Mouse (Mus musculus) adrenal gland, postnatal 36 days (tissue): Measurements from ENCODE around the gene Kncn. TPM values are rescaled to one million over a fixed set of nuclear protein-coding genes. Genes with fewer than 3 reads are reported as not detected.

Experiments used
- DNase-seq, 2 experiments: peaks; one replicate each; pipeline ENCODE4 v3.0.0; 2021; ENCODE audit warnings: mixed read lengths in 1 of 2
- total RNA-seq, 2 experiments: library from RNA; stranded (reverse); gene quantifications; 2 replicates each; pipeline ENCODE4 v1.2.3; 2021

The Kncn gene
- total RNA-seq, 2 experiments from 2014 or later = not detected

DNA sequence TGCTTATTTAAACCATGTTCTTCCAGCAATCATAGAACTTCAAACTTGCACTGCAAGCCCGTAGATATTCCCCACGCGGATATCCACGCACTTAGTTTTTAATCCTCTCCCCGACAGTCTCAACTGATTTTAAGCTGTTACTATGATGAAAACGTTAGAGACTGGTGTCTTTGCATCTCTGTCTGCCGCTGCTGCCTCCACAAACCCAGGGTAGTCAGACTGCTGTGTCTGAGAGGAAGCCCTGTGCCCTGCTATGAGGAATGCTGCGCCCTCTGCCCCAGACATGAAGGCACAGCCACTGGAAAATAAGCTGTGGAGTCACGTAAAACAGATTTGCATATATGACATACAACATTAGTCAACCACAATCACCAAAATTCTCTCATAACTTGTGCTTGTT is 5.4 kb upstream of the Kncn start:
- DNase-seq = no peak

DNA sequence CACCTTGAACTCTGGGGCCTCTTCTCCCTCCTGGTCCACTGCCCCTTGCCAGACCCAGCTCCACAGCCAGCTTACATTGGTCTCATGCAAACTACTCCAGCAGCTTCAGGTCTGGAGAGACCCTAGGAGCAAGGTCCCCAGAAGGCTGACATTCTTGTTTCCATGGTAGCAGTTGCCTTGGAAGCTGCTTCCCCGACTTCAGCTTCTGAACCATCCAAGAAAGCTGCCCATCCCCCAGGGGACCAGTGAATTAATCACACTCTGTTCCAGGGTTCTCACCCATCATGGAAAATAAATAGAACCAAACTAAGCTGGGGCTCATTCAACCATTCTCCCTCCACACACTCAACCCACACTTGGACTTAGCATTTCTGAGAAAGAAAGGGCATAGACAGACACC is 3.0 kb upstream of the Kncn start:
- DNase-seq = no peak

DNA sequence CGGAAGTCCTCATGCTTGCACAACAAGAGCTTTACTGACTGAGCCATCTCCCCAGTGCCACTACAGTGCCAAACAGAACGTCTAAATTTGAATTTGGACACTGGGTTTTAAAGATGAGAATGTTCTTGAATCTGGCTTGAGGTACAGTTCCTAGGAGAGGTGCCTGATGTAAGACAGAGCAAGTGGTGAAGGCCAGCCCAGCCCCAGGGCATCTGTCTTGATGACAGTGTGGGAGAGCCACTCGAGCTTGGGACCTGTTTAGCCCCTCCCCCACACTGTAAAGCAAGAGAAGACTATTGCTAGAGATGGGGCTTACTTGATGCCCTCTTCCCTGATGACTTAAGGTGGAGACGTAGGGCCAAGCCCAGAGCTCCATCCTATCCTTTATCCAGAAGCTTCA is 2.0 kb upstream of the Kncn start:
- DNase-seq = no peak

DNA sequence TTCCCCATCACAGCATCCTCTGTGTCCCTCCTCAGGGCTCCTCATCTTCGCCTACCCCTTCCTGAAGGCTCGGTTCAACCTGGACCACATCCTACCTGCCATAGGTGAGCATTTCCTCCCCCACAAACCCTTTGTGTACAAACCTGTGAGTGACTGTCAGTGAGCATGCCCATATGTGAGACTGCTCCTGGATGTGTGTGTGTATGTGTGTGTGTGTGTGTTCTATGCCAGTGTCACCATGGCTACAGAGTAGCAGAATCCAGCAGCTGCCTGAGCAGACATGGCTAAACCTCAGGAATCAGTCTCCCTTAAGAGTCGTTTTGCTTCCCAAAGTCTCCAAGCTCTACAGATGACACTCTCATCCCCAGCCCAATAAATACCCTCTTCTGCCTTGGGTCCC is 1.6 kb downstream of the Kncn start:
- no peak for DNase-seq

DNA sequence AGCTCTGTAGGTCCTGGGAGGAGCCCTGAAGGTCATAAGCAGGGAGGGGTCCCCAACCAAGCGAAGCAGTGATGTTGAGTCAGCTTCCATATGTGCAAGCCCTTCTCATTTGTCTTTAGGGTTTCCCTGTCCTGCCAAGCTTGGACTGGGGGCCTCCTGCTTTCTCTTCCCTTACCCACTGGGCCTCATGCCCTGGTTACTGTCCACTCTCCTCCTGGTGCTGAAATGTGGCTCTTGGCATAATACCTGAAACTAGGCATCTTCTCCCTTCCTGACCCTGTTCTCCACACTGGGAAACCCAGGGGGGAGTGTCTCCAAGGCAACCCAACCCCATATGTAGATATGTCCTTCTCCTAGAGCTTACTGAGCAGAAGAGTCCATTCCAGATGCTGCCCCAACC is 2.7 kb downstream of the Kncn start:
- no peak for DNase-seq

DNA sequence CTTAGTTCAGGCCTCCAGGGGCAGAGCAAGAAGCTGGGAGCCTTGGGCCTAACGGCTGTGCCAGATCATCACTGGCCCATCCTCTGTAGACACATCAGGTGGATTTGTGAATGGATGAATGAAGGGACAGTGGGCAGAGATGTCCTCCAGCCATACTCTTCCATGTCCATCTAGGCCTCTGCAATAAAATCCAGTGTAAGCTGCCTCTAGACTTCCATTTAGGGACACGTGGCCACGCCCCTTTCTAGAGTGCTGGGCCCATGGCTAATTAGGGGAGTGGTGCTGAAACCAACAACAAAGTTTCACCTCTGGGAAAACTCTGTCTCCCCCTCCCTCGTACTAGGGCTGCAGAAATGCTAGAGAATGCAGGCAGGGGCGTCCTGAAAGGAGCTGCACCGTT is 5.9 kb downstream of the Kncn start:
- DNase-seq = no peak

DNA sequence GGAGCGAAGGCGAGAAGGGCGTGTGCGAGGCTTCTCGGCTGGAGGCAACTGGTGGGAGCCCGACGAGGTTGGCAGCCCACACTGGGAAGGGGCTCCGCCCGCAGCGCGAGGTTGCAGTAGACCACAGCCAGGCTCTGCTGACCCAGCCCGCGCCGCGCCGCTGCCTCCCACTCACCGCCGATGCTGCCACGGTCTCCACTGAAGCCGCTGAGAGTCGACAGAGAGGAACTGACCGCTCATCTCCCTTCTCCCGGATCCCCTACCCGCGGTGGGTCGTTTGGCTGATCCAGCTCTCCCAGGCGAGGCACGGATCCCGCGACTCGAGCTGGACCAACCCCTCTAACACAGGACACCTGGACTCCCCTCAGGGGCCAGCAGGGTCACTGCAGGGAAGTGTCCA is 6.4 kb downstream of the Kncn start, which contains the start of gene 6430628N08Rik:
Gene 6430628N08Rik, plus strand, starts transcription at position 113 of the 400 bp plus-strand sequence.
- DNase-seq = no peak

DNA sequence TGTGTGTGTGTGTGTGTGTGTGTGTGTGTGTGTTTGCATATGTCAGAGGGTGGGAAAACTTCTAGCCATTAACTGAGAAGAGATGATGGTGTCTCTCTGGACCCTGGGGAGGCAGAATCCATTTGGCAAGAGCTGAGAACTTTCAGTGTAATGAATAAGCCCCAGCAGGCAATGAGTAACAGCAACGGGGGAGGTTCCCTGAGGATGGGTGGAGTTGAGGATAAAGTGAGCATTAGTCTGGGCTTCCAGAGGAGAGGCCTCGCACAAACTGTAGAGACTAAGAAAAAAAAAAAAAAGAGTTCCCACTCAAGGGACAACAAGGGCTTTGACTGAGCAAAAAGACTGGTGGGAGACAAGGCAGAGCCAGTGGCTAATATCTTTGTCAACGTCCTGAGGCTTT is 10.1 kb downstream of the Kncn start:
- DNase-seq = no peak

DNA sequence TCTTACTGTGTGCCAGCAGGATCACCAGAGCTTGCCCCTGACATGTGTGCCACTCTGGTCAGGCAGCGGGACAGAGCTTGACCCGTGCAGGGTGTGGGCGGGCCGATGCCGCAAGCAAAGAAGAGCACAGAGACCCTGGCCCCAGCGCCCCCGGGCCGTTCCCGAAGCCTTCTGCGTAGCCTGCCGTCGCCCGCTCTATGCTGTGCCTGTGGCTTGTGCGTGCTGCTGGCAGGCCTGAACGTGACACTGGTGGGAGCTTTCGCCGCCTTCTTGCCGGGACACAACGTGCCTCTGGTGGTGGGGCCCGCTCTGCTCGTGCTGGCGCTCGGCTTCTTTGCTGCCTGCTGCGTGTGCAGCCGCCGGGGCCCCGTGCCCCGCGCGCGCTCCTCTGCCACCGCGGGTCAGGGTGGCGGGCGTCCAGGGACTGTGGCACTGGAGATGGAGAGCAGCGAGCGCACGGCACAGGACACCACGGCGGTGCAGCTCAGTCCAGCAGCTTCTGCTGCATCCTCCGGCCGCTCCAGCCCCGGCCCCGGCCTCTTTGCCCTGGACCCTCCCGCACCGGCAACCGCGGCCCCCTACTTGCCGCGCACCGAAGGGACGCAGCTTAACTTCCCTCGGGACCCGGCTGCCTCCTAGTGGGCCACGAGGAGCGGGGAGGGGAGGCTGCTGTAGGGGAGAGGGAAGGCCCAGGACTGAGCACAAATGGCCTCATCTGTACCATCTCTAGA is 13.9 kb downstream of the Kncn start:
- DNase-seq = peak; percentile 7 to 18

DNA sequence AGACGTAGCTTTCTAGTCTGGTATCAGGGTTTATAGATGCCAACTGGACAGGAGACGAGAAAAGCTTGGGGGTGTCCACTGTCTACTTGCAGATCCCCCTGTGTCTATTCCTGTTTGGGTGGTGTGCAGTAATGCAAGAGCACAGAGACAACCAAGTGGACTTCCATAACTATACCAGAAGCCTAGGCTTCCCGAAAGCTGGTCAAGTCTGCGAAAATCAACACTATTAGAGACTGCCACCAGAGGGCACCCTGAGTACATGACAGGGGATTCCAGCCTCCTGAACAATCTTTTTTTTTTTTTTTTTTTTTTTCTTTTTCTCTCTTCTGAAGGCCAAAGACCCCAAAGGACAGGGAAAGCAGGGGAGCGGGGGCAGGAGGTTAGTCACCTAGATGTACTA is 18.6 kb downstream of the Kncn start:
- DNase-seq = peak; percentile 76 to 84

DNA sequence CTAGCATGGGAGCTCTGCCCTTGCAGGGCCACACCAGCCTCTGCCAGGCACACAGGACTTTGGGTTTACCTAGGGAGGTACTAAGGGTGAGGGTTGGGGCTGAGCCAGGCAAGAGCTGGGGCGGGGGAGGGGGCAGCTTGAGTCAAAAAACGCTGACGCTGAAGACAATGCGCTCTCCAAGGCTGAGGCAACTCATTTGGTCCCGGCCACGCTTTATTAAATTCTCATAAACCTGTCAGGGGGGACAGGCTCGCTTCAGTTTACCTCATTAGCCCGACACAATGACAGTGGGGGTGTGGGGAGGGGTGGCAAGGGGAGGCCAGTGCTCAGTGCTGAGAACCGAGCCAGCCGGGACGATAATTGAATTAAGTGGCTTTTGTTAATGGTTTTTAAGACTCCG is 20.2 kb downstream of the Kncn start:
- DNase-seq = no peak

DNA sequence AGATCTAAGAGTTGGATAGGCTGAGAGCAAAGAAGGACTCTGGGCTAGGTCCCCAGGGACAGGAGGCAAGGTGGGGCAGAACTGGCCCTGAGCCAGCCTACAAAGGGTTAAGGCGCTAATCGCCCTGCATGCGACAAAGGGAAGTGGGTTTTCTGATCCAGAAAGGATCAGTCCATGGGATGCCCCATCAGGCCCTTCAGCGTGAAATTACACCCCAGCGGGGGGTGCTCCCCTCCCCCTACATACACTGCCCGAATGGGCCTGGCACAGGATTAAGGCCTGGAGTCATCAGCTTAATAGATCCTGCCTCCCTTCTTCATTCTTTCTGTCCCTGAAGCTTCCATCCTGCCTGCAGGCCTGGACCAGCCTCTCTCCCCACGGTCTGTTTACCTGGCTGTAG is 21.5 kb downstream of the Kncn start:
- no peak for DNase-seq

DNA sequence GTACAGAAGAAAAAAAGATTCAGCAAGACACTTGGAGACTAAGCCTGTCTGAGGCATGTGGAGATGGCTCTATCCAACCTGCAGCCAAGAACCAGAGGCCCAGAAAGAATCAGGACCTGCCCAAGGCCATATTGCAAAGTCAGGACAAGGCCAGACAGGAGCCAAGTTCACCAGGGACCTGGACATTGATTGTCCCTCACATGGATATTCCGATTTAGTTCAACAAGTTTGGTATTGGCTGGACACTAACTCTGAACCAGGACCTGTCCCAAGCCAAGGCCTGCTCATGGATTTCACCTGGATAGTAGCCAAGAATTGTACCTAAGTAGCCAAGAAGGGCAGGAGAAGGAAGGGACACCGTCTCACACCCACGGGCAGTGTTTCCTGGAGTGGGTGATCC is 22.6 kb downstream of the Kncn start:
- no peak for DNase-seq

DNA sequence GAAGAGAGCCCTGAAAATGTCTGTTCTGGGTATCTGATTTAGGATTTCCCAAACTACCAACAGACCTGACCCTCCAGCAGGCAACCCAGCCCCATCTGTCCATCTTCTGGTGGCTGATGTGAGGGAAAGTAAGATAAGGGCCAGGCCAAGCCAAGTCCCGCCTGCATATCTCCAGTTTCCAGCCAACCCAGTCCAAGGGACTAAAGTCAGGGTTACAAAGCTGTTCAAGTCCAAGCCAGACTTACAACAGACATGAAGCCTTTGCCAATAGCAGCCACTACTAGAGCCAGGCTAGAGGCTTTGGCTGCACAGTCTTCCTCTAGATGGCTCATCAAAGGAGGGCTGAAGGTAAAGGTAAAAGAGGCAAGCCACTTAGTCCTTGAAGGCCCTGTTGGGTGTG is 23.8 kb downstream of the Kncn start:
- peak in 1 of 2 experiments; percentile 9 for DNase-seq

DNA sequence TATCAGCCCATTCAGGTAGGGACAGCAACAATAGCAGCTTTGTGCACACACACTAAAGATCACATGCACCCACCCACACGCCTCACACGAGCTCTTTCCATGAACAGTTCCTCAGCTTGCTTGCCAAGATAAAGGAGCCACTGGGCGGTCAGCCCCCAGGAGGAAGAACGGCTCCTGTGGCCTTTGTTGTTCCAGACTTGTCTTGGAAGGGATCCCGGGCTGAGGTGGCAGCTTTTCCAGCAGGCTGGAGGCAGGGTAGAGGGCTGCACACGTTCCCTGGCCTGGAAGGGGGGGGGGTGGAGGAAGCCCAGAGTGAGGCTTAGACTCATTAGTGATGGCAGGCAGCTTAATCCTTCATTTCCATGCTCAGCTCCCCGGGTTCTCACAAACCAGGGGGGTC is 24.4 kb downstream of the Kncn start:
- peak; percentile 15 to 29 for DNase-seq

DNA sequence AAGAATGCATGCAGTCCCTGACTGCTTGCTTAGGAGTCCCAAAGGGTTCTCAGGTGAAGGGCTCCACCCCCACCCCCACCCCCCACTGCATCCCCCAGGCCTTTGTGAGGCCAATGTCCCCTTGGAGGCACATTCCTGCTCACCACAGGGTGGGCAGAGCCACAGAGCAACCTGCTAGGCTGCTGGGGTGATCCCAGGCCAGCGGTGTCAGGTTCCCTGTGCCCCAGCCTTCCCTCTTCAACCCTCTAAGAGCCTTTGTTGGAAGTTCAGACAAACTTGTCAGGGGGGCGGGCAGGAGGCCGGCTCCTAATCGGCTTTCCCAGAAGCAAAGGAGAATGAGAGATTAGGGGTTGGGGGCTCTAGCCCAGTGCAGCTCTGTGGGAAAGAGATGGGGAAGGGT is 27.4 kb downstream of the Kncn start:
- no peak for DNase-seq

DNA sequence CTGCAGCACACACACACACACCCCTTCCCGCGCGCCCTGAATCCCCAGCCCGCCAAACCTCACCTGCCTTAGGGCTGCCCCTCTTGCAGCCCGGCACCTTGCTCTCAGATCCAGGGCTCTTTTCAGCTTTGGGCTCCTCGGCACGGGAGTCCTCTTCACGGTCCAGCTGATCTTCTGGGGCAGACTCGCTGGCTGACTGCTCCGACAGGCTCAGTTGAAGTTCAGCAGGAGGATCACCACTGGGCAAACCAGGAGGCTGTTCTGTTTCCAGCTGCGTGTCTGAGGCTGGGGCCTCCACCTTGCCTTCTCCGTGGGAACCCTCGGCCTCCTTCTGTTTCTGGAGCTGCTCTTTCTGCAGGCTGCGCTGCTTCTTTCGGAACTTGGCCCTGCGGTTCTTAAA is 35.7 kb downstream of the Kncn start:
- no peak for DNase-seq

DNA sequence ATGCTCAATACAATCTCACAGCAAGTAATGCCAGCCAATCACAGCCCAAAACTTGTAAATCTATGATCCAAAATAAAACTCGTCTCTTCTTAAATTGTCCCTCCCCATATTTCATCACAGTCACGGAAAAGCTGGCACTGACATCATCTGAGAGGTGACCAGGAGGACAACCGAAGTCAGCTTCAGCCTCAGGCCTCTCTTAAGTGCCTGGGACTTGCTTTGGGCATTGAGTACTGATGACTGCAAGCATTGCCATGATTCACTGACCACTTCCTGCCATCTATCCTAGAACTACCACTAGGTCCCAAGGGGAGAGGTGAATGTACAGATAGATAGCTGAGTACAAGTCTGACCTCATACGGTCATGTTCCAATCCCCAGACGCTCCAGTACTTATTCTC is 38.5 kb downstream of the Kncn start:
- no peak for DNase-seq

DNA sequence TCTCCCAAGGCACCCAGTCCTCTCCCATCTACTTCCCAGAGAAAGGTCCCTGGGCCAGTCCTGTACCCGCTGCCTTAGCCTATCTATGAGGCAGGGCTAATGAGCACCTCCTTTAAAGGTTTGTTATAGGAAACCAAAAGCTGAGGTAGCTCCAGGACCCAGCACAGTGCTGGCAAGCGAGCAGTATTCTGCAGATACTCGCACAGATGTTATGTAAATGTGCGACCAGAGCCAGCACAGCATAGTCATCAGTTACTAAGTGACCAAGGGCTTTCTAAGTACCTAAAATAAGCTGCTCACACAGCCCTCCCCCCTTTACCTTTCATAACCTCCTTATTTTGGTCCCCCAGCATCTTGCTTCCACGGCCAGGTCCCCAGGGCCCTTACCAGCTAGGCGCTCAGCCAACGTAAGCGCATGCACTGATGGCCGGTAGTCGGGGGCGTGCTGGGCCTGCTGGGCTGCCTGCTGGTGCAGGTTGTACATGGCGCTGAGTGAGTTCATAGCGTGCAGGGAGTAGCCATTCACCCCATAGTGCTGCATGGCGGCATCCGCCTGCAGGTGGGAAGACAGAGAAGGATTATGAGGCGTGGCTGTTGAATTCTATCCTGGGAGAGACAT is 39.2 kb downstream of the Kncn start:
- no peak for DNase-seq

DNA sequence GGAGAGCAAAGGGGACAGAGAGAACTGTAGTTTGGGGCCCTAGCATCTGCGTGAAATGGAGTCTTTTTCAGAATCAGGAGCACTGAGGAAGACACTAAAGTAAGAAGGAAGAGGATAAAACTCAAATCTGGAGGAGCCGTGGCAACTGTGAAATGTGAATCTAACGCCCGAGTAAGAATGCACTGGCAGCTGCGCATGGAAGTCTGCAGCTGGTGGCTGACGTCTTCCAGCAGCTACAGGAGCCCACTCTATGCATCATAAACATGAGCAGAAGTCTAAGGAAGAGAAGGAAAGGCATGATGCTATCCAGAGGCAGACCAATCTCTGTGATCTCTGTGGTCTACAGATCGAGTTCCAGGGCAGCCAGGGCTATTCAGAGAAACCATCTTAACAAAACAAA is 43.4 kb downstream of the Kncn start:
- DNase-seq = no peak

DNA sequence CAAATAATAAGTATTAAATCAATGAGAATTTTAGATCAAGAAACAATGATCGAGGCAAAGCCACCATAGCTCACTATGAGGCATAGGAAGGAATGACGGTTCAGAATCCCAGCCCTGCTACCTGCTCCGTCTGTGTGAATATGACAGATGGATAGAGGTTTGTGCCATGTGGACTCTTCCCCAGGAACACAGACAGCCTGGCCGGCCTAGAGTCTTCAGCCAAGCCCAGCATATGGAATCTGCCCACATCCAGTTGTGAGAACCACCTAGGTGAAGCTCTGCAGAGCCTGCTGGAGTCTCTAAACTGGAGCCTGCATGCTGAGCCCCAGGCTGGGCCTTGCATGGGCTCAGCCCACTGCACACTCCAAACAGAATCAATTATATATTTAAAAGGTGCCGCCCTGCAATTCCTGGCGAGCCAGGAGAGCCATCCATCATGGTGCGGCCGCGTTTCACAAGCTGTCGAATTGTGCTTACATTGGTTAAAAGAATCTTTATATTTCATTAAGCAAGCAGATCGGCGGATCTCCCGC is 47.4 kb downstream of the Kncn start:
- DNase-seq = no peak

DNA sequence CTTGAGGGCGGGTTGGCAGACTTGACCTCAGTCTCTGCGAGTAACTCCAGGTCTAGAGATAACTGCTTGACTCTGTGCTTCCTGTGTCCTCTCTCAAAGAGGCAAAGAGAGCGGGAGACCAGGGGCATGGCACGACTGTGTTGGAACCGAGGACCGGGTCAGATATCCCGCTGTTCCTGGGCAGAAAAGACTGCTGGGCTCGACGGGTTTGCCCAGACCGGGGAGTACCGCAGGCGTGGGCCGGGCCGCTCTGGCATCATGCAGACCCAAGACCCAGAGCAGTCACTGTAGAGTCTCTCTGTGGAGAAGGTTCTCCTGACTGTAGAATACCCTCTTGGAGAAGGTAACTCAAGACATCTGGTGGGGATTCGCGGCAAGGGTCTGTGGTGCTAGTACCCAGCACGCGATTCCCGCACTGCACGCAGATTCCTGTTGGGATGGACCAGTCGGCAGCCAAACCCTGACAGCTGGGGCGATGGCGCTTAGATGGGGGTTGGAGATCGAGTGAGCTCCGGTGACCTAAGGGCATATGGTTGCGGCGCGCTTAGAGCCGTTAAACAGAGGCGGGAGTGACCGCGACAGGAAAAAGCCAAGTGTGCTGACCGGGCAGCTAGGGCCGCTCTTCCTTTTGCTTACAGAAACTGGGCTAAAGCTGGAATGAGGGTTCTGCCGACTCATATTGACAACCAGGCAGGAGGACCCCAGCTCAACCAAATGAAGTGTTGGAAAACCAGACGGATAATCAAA is 51.8 kb downstream of the Kncn start:
- no peak for DNase-seq

DNA sequence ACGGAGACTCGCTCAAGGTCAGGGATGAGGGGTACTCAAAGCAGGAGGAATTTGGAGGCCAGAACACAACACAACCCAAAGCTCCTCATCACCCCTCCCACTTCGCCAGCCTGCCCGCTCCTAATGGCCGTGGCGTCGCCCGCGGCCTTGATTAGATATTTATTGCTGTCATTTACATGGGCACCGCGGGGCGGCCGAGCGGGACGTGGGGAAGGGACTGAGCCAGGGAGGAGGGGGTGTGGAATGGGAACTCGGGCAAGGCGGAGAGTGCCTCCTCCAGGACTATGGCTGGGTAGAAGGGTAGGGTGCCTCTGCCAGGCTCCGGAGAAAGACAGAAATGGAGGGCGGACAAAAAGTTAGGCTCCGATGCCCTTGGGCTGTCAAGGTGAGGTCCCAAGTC is 52.4 kb downstream of the Kncn start:
- DNase-seq = peak; percentile 18 to 24
